Mouse (Mus musculus) right cerebral cortex, postnatal 25 days (tissue): ENCODE measurements around the gene Pex26.

Experiments
- DNase-seq: peaks from one replicate; pipeline ENCODE4 v3.0.0; 2022

Gene Pex26

DNA sequence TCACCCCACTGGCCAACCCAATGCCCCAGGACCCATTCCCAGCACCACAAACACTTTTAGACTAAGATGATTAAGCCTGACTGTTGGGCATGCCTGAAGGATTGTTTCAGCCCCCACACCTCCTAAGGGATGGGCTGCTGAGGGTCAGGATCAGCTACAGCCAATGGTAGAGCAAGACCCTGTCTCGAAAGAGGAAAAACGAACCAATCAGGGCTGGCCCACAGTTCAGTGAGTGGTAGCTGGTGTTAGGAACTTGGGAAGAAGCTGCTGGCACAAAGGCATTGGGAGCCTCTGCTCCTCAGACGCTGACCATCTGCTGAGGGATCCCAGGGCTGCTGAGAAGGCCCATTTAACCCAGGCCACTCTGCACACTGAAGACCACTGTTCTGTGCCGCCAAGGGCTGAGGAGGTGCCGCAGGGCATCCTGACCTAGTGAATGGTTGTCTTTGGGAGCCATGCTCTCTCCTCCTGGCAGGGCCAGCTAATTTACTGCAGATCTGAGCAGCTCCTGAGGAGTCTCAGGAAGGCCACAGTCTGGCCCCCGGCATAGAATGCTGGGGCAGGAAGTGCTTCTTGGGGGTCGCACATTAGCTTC lies 16.0 kb upstream of the Pex26 start:
- DNase-seq, result no peak

DNA sequence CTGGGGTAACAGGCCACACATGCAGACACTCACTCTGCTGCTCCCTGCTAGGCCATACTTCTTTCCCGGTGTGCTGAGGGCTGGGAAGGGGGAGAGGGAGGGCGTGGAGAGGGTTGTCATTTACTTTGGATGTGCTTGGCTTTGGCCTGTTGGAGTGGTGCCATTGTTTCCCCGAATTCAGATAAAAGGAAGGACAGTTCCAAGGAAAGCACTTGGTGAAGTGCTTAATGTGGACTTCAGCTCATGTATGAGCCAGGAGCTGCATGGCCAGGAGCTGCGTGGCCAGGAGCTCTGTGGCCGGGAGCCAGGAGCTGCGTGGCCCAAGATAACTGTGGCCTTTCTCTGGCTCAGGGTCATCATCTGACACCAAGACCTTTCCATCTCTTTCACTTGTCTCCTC lies 12.4 kb upstream of the Pex26 start:
- no peak for DNase-seq

DNA sequence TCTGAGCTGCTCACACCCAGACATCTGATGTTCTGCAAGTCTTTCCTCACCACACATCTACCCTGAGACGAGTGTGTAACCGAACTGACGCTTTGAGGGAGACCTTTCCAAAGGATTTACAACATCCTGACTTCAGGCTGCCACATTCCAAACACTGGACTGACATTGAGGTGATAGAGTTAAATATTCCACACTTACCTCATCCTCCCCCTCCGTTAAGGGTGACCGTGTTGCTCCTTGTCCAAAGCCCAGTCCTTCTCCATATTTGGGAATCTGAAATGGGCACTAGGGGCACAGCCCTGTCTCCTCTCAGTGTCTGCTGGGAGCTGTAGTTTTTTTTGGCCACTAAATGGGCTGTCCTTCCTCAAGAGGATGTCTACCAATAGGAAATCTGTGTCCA lies 10.0 kb upstream of the Pex26 start:
- DNase-seq, result no peak

DNA sequence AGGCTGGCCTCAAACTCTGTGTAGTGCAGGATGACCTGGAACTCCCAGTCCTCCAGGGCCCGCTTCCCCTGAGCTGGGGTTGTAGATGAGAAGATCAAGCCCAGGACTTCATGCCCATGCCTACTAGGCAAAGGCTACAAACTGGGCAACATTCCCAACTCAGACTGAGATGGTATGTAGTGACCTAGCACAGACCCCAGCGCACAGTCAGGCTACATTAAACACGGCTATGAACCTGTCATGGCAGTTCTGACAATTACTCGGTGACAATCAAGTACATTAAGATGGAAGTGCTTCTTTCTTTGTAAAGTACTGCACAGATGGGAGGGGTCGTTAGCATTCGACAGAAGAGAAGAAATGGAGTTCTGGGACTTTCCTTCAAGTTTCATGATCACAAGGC lies 8.7 kb upstream of the Pex26 start:
- DNase-seq, result no peak

DNA sequence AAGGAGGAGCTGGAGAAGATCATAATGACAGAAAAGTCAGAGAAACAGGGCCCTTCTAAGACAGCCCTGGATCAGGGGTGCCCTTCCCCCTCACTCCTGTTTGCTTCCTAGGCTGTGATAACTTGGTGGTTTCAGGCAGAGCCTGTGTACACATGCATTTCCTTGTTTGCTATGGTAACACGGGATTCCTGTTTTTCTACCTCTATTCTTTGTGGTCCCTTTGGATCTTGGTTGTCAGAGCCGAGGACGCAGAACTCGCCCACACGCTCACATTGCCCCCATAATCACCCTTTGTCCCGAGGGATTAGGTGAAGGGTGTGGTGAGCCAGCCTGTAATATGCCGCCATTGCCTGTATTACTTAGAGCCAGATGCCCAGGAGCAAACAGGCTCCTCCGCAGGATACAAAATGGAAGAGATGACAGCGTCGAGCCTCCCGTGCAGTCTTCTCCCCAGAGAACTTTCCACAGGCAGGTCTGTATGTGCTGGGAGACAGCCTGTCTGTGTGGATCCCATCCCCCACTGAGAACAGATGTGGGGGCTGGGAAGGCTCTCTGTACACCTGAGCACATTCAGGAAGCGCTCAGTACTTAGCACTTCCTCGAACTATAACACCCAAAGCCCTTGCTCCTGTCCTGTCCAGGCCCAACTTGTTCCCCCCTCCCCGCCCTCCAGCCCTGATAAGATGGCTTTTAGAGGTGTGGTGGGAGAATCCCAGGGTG lies 7.3 kb upstream of the Pex26 start:
- DNase-seq, result no peak

DNA sequence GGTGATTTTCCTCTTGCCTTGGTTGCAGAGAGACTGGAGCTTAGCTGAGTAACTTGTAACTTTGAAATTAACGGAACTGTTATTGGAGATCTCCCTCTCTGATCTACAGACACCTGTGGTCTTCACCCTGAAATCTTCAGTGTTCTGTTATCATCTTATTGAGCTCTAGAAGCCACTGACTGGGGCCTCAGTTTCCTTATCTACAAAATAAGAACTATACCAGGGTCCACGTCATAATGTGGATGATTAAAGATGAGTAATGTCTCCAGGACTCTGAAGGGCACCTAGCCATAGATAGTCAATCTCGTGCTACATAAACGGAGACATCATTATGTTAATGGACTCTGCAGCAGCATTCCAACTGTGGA lies 6.8 kb upstream of the Pex26 start:
- DNase-seq, result no peak

DNA sequence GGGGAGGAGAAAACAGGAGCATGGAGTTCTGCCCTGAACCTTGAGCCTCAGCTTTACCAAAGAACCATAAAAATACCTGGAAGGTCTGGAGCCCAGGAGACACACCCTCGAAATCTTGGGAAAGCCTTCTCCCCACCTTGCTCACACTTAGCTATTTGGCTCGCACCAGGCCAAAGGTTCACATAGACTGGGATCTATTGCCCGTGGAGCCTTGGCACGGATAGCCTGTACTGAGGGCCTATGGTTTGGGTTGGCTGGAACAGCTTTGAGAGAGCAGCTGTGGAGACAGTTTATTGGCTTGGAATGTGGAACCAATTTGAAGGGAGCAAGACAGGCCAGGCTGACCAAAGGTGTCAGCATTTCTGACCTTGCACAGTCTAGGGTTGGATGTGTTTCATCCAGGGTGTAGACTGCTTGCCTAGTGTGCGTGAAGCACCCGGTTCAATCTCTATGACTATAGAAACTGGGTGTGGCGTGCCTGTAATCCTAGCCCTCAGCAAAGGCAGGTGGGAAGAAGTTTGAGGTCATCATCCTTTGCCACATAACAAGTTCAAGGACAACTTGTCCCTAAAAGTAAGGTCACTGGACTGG lies 6.3 kb upstream of the Pex26 start:
- DNase-seq, result no peak

DNA sequence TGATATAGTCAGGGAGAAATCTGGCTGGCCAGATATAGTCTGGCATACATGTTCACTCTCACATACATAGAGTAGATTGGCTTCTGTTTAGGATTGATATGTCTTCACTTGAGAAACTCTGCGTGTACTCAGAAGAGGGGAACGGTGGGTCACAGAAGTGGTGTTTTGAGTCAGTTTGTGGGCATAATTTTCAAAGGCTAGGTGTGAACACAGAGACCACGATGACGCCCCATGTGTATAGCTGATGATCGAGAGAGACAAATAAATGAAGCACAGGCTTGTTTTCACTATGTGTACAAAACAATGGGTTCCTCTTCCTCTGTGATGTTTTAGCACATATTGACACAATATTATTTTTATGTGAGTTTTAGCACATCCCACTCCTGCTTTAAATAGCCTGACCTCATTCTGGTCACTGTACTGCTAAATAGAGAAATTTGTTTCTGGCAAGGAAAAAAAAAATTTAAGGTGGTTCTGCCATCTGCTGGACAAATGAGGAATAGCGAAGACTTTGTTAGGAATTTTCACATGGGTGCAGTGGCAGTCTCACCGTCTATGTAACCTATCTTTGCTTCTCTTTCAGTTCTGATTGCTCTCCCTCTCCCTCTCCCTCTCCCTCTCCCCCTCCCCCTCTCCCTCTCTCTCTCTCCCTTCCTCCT lies 4.6 kb upstream of the Pex26 start:
- peak; percentile 55 for DNase-seq

DNA sequence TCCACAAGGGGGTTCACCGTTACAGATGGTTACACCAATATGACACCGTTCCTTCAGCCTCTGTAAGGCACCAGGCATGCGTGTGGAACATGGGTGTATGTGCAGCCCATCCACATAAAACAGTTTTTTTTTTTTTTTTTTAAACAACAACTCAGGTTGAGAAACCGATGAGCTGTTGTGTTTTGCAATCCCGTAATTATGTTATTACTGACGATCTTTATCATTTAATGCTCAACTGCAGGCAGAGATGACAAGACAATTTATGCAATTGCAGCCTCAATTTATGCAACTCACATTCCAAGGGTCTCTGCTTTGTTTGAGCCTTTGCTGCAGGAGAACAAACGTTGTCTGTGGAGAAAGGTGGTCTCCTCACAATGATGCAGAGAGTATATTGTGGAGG lies 3.6 kb upstream of the Pex26 start:
- no peak for DNase-seq

DNA sequence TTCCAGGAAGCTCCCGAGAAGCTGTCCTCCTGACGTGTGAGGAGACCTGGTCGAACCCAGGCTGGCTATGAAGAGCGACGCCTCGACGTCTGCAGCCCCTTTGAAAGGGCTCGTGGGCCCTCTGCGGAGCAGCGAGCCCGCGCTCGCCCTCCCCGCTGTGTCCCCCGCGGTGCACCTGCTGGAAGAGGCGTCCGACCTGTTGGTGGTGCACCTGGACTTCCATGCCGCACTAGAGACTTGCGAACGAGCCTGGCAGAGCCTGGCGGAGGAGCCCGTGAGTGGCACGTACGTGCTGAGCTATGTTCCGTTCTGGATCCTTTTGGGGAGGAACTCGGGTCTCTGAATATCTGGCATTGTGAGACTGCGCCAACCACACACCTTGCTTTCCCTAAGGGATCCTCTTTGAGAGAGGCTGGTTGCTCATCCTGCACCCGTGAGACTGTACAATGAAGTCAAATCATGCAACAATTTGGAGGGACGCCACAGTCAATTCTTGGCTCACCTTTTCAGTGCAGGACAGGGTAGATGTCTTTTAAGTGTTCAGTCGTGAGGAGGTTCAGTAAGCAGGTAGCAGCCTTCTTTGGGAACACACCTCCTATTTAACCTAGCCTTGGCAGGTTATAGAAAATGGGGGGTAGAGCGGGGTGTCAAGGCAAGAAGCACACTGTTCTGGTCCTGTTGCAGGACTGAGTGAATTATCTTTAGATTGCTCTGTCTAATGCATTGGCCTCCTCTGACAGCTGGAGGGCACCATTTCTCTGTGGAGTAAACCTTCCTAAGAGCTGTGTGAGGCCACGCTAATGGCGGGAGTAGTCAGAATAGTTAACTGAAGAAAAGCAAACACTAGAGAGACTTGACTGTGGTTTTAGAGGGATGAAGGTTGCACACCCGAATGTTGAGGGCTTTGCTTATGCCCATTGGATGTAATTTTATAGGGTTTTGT lies 1.0 kb downstream of the Pex26 start:
- DNase-seq, result peak; percentile 33

DNA sequence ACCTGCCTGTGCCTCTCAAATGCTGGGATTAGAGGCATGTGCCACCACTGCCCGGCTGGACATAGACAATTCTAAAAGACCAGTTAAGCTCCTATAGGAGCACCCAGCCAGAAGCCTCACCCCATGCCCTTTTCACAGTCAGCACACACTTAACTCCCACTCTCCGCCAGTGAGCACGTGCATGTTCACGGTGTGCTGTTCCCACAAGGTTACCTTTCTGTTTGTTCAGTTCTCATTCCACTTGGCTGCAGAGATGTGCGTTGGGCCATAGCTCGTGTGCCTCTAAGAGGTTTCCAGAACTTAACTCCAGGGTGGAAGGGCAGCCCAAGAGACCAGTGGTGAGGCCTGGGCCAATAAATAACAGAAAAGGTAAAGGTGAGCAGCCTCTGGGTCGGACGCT lies 1.8 kb downstream of the Pex26 start:
- no peak for DNase-seq

DNA sequence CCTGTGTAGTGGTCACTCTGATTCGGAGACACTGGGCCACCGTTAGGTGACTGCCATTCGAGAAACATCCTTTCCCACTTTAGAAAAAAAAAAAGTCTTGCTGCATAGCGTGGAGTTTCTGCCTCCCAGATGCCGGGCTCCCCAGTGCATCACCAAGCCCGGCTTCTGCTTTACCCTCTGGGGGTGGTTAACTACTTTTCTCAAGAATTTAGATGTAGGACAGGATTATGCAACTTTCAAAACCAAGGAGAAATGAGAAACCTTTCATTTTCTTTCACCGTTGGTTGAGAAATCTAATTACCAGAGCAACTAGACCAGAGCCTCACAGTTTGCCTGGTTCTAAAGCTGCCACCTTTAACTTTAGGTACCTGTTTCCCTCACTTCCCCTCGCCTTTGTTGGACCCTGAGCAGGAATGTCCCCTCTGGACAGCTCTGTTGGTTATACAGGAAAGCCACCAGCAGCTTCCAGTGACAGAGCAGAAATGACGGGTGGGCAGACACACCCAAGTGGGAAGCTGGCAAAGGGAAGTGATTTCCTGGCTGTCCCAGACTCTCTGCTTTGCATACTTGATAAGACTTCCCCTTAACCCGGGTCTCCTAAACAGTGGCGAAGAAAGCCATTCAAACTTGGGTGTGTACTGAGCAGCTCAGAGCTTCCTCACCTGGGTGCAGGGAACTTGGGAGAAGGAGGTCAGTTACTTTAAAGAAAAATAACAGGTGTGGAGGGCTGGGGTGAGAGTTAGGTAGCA lies 8.0 kb downstream of the Pex26 start:
- DNase-seq, result no peak

DNA sequence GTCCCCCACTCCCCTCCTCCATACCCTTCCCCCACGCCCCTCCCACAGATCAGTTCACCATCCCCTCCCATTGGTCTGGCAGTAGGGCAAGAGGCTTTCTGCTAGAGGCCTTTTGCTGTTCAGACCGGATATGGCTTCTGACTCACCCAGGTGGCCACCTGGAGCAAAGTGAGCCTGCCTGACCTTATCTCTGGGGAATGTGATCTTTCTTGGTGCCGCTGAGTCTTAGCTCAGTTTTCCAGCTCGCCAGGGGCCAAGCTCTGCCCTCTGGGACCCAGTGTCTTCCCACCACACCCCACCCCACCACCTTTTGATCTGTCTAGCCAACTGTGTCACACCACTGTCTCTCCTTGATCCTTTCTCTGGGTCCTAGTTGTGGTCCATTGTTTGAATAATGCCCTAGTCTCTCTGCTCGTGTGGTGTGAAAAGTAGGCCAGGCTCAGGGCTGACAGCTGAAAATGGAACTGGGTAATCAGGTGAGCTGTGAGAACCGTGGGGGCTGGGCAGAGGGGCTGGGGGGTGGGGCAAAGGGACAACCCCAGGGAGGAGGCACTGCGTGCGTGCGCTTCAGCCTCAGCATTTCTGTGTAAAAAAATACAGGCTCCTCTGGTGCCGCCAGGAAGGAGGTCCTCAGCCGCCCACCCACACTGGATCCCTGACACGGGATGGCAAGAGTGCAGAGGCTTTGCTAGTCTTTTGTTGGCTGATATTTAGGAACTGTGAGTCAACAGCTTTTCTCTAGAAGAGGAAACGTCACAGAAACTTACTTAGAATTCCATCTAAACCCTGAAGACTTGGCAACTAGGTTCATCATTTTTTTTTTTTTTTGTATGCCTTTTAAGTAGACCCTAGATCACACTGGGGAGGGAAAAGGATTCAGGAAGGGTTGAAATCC lies 10.8 kb downstream of the Pex26 start:
- no peak for DNase-seq

DNA sequence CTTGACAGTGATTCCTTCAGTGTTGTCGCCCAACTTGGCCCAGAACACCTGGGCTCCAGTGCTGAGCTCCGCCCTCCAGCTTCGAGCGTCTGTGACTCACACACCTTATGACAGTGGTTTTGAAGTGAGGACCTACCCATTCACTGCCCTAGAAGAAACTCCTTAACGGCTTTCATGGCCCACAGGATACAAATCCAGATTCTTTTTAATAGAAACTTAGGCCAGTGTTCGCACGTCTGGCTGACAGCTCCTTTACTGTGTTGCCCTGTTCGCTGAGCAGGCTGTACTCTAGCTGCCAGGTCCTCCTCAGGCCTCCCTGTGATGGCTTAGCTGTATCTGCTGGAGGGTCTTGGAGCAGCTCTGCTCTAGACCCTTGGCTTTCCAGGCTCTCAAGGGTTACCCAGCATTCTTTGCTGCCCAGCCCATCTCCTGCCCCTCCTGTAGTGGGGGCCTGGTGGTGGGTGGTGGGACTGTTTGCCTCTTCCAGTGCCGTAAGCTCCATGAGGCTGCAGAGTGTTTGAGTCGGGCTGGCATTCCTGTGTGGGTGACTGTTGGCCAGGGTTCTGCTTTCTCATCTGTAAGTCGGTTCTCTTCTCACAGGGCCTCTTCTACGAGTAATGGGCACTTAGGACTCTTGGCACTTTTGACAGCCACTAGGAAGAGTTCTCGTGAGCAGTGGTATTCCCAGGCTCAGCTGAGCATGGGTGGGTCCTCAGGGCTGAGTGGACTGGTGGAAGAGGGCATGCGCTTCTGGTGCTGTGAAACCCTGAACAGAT lies 11.7 kb downstream of the Pex26 start:
- DNase-seq, result no peak

DNA sequence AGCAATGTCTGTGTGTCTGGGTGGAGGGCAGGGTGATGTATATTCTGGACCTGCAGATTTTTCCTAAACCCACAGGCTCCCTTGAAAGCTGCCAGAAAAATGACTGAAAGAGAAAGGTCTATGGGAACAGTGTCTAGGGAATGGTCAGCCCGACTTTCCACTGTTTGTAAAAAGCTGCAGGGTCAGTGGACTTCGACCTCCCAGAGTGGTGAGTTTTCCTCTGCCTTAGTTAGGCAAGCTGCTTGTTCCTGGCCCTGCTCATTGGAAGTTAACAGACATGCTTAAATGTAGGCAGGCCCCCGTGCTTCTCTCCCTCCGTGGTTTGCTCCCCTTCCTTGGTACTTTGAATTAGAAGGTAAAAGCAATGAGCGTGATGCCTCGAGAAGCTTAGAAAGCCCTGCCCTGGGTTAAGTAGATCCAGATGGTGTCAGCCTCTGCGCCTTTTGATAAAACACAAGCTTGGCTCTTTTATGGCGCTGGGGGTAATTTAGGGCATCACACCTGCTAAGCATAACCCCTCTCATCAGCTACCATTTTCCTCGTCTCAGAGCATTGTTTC lies 14.4 kb downstream of the Pex26 start:
- DNase-seq, result no peak

DNA sequence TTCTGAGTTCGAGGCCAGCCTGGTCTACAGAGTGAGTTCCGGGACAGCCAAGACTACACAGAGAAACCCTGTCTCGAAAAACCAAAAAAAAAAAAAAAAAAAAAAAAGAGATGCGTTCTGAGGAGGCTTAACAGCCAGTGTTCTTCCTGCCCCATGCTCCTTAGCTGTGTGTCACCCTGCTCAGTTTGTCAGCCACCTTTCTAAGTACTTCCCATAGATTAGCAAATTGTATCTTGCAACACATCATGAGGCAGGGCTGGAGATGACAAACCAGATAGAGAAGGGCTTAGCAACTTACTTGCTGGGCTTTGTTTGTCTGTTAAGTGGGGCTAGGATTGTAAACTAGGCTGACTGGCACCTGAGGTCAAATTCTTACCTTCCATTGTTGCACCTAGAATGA lies 17.0 kb downstream of the Pex26 start:
- no peak for DNase-seq

DNA sequence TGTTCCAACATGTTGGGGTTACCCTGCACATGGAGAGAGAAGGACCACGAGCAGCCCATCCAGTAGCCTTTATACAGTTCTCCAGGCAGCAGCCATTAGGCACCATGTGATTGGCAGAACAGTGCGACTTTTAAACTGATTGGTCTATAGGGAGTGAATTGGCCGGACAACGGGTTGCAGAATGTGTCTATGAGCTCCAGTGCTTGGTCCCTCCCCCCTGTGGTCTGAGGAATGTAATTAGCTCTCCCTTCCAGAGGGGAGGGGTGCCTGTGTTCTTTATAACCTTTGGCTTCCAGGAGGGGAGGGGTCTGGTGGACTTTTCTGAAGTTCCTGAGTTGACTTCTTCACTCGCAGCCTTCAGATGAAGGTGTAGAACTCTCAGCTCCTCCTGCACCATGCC lies 18.6 kb downstream of the Pex26 start:
- DNase-seq, result no peak

DNA sequence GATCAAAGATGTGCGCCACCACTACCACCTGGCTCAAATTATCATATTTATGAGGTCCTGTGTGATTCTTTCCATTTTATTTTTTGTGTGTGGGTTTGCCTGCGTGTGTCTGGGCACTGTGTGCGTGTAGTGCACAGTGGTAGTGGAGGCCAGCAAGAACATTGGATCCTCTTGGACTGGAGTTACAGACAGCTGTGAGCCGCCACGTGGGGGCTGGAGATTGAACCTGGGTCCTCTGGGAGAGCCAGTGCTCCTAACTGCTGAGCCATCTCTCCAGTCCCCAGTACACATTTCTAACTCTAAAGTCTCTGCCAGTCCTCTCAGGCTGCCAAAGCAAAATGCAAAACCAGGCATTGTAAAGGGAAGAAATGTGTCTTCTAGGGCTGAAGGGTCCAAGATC lies 23.0 kb downstream of the Pex26 start:
- no peak for DNase-seq

DNA sequence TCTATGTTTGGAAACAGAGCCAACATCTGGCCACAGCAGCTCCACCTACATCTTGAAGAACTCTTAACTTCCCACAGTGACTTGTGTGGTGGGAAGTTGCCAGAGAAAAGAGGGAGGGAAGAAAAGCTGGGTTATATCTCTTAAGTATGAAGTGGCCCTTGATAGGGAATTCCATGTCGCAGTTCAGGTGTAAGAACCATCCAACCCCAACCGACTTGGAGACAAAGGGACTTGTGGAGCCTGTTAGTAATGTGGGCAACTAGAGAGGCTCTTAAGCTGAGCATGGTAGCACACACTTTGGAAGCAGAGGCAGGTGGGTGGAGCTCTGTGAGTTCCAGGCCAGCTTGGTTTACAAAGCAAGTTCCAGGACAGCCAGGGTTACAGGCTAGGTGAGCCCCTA lies 26.1 kb downstream of the Pex26 start:
- no peak for DNase-seq
